Mouse (Mus musculus): Measurements from ENCODE around the gene Tmem165. TPM values are rescaled to one million over a fixed set of nuclear protein-coding genes. Genes with fewer than 3 reads are reported as not detected.

Gene Tmem165
- total RNA-seq (2023), result 10 to 100 TPM; 41.1 to 45.6 TPM

GRCm38 (mm10) chr5:76183750-76184261 lies at the start of gene Tmem165:
TSS of gene Tmem165 (plus strand) at chr5:76183880.

DNA sequence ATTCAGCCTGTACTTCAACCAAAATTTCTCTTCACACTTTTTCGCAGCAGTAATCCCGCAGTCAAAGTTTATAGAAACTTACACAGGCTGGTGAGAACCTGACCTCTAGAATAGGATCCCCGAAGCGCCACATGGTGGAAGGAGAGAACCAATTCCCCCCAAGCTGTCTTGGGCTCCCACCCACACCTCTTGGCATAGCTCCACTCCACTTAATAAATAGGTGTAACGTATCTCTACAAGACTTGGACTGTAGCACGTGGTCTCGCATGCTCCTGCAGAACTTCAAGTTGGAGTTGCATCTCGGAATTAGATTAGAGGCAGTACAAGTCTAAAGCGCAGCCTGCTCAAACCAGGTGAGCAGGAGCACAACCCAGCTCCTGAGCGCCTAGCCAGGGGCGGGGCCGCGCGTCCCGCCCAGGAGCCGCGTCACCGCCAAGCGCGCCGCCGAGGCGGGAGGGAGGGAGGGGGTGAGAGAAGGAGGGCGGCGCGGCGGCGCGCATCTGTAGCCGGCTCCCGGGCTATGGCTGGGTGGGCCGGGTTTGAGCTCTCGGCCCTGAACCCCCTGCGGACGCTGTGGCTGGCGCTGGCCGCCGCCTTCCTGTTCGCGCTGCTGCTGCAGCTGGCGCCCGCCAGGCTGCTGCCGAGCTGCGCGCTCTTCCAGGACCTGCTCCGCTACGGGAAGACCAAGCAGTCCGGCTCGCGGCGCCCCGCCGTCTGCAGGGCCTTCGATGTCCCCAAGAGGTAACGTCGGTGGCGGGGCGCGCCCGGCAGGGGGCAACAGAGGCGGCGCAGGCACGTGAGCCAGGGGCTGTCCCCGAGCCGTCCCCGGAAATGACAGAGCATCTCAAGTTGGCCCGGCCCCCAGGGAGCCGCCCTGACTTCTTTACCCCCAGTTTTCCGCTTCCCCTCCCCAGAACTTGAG lies 43.6 kb upstream of the Tmem165 start, which contains the start of gene Srd5a3:
Gene Srd5a3 (plus strand): TSS at position 464 of the 922 bp plus-strand sequence.

Other genes starting within 250 kb of the Tmem165 start
- gene Kdr, start 205.4 kb upstream of the Tmem165 start, total RNA-seq (2023), result under 1 TPM; 0.15 to 0.32 TPM
- 10 to 100 TPM; 33.9 to 37.8 TPM for gene Srd5a3, start 43.6 kb upstream of the Tmem165 start, total RNA-seq (2023)
- 10 to 100 TPM; 25.1 to 26.8 TPM for gene Clock, start 120.9 kb downstream of the Tmem165 start, total RNA-seq (2023)
- gene Pdcl2, start 147.3 kb downstream of the Tmem165 start, total RNA-seq (2023), result not detected
- gene Nmu, start 179.9 kb downstream of the Tmem165 start, total RNA-seq (2023), result not detected